Mouse (Mus musculus) embryo, embryonic 11 days (tissue): ENCODE measurements around the gene Vegfa.
A peak's percentile ranks its signal among the peaks of the same experiment; 100 is the strongest.

Experiments
- DNase-seq: peaks from one replicate; pipeline ENCODE4 v3.0.0-alpha.2; 2015

Vegfa gene

DNA sequence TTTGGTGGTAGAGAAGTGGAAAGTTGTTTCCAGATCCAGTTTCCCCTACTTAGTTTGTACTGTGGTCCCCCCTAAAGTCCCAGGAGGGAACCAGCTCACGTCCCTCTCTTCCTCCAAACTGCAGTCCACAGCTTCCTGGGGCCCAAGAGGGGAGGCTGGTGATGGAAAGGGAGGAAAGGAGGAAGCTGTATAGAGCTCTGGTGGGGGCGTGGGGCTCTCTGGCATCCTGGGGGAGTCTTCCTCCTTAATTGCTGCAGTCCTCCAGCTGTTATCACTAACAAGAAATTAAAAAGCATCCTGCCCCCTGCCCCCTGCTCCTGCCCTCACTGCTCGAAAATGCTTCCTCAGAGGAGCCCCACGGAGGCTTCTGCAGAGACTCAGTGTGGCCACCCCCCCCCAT is 17.4 kb upstream of the Vegfa start:
- no peak for DNase-seq

DNA sequence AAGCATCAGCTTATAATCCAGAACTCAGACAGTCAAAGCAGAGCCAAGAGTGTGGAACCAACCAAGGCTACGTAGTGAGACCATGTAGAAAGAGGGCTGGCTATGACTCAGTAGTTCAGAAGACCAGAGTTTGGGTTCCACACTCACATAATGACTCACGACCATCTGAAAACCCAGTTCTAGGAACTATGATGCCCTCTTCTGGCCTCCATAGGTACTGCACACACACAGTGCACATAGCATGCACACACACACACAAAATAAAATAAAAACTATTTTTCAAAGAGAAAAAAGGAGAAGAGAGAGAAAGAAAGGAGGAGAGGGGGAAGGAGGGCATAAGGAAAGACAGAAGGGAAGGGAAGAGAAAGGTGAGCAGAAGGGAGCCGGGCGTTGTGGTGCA is 16.0 kb upstream of the Vegfa start:
- DNase-seq, result no peak

GRCm38 (mm10) chr17:46045742-46046141 is 13.6 kb upstream of the Vegfa start:
- no peak for DNase-seq

DNA sequence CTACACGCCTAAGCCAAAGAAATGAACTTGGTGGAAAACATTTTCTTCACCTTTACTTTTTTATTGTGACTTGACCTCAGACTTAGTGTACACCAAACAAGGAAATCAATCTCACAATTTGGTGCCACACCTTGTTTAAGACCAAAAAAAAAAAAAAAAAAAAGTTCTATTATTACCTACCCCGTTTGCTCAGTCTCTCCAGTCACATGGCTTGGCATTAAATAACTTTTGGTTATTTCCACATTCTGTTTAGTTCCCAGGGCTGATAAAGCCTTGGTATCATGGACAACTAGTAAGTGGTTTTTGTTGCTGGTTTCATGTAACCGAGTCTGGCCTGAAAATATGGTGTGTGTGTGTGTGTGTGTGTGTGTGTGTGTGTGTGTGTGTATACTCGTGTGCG is 12.8 kb upstream of the Vegfa start:
- no peak for DNase-seq

DNA sequence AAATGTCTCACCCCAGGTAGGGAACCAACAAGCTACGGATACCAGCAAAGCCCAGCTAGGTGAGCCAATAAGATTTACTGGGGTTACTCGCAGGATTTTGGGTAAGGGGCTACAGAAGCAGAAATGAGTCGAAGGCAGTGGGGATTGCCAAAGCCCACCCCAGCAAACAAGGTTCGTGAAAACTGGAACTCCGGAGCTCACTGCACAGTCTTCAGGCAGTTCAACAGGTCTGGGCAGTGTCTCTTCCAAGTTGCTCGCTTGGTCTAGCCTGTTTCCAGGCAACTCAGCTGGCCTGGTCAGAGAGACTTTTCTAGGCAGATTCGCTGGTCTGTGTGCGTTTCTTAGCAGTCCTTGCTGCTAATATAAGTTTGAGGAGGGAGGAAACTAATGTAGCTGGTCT is 10.0 kb upstream of the Vegfa start:
- no peak for DNase-seq

DNA sequence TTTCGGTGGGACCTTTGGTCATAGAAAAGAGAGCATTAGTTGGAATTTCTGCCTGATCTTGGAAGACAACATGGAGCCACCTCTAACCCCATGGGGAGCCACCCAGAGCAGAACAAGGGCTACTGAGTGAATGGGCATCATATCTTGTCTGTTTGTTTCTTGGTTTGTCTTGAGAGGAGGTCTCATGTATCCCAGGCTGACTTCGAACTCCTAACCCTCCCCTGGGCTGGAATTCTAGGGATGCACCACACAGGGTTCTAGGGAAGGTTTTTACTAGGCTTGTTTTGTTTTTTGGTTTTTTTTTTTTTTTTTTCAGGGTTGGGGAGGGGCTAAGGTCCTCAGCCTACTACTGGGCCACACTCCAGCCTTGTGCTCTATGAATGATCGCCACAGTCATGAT is 9.5 kb upstream of the Vegfa start:
- no peak for DNase-seq

- DNase-seq, result no peak
Observed at GRCm38 (mm10) chr17:46041223-46041622, 9.1 kb upstream of the Vegfa start.

DNA sequence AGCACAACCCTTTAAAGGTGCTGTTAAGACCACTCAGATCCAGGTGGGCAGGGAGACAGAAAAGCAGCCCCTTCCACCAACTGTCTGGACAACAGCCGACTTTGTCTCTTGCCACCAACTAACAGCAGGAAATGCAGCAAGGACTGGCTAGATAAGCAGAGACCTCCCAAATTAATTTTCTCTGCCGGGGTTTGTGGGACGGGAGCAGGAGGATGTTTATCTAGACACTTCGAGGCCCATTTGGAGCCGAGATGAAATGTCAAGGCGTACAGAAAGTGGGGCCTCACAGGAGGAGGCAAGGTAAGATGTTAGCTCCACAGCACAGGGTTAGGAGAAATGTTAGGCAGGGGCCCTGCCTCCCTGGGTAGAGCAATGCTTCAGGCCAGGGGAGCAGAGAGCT is 8.4 kb upstream of the Vegfa start:
- no peak for DNase-seq

GRCm38 (mm10) chr17:46038906-46039305 is 6.7 kb upstream of the Vegfa start:
- no peak for DNase-seq

DNA sequence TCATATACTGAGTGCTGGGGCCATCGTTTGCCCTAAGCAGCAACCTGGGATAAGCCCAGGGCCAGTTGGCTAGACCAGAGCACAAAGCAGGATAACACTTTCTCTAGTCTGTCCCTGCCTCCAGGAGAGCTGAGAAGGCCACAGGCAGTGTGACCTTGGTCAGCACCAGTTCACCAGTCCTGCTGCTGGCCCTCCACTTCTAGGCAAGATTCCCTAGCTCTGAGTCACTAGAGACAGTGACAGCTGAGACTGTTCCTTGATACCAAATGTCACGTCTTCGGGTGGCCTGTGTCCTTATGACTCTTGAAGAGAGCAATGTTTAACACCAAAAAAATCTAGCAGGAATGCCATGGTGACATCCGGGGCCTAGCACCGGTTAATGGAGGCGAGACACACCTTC is 4.2 kb upstream of the Vegfa start:
- no peak for DNase-seq

- DNase-seq, result no peak
Observed at GRCm38 (mm10) chr17:46034110-46034509, 1.9 kb upstream of the Vegfa start.

DNA sequence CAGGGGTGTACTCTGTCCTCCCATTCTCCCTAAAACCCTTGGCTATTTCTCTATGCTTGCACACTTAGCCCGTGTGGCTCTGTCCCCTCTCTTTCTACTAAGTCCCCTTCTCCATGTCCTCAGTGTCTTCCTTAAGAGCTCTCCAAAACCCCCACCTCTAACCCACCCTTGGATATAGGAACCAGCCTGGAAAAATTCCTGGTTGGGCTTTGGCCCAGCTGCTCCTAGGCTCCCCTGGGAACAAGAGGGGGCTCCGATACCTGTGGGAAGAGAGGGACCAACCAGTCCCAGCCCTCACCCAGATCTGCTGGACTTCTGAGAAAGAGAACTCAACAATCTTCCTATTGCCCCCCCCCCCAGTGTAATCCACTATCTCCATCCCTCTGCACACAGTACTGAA is 1.4 kb upstream of the Vegfa start:
- peak; percentile 48 for DNase-seq

DNA sequence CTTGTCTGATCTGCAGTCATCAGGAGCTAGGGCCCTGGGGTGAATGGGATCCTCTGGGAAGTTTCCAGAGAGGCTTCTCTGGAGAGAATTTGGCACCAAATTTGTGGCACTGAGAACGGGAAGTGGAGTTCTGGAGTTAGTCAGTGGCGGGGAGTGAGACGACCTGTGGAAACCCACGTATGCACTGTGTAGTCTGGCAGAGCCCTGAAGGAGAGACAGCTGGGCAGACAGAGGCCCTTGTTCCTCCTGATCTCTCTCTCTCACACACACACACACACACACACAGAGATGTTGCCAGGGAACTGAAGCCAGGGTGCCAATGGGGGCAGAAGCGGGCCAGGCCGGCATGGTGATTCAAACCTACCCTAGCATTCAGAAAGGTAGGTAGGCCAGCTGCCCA is 953 bp upstream of the Vegfa start:
- DNase-seq, result no peak

DNA sequence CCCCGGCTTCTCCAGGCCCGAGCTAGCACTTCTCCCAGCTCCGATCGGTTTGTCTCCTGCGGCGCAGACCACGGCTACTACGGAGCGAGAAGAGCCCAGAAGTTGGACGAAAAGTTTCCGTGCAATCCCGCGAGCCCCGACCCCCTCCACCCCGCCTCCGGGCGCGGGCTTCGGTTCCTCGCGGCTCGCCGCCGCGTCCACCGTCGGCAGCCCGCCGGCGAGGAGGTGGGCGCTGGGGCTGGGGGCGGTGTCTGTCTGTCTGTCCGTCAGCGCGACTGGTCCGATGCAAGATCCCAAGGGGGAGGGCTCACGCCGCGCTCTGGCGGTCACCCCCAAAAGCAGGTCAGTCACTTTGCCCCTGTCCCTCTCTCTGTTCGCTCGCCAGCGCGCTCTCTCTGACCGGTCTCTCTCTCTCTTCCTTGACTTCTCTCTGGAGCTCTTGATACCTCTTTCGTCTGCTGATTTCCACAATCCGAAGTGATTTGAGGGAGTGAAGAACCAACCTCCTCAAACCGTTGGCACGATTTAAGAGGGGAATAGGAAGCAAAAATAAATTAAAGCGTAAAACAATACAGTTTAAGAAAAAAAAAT is 453 bp downstream of the Vegfa start:
- DNase-seq, result peak; percentile 76

DNA sequence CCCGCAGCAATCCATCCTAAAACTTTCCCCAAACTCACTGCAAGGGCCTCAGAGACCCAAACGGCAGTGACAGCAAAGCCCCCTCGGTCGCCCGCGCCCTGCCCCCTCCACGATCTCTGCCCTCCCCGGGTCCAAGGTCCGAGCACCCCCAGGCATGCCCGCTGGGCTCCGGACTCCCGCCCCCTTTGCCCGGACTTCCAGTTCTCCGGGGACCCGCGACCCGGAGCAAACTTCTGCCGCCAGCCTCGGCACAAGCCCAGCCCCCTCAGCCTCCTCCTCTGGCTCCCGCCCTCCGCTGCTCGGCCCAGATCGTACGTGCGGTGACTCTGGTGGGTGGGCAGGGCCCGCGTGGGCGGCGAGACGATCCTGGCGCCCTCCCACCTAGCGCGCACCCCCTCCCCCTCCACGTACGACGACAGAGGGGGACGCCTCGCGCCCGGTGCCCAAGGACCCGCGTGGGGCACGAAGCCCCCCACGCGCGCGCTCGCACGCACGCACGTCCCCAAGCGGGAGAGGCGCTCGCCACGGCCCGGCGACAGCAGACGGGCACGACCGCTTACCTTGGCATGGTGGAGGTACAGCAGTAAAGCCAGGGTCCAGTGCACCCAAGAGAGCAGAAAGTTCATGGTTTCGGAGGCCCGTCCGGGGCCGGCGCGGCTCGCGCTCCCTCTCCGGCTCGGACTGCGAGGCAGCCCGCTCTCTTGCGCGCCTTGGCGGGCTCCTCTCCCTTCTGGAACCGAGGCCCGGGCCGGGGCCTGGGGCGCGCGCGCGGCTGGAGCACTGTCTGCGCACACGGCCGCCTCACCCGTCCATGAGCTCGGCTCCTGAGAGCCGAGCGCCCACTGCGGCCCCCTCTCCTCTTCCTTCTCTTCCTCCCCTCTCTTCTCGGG is 1.2 kb downstream of the Vegfa start:
- DNase-seq, result peak; percentile 79

DNA sequence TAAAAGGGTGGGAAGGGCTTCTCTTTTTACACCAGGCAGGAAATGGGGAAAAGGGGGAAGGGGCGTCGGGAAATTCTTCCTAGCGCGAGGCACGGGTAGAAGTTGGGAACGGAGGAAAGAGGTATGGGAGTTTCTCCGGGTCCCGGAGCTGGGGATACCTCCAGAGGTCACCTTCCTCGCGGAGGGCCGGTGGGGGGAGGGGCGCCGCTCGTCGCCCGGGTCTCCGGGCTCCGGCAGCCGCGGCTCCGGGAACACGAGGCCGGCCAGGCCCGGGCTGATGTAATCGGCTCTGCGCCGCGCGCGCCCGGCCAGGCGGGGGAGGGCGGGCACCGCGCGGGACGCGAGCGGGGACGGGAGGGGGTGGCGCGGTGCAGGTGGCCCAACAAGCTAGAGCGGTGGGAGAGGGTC is 1.8 kb downstream of the Vegfa start:
- peak; percentile 69 for DNase-seq

DNA sequence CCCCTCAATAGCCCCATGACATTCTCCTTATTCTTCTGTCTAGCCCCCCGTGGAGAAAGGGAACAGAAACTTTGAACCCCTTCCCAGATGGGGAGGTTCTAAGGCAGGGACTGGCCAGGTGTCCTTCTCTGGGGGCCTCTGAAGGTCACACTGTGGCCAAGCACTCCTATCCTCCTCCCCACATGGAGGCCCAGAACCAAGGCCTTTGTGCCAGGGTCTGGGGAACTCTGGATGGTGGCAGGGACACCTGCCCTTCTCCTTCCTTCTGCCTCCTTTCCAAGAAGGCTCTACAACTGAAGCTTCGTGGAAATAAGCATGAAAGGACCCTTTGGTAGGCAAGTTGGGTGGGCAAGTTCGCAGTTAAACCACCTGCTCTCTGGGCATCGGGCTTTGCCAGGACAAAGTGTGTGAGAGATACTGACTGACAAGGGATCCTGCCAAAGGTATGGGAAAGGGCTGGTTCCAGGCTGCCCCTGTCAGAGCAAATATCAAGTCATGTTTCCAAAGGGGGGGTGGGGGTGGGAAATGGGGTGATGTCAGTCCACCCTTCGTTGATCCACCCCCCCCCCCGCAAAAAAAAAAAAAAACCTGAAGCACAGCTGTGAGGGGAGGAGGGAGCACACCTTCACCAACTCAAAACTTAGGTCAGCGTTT is 2.5 kb downstream of the Vegfa start:
- no peak for DNase-seq

- no peak for DNase-seq
Observed at GRCm38 (mm10) chr17:46029052-46029553, 3.1 kb downstream of the Vegfa start.

DNA sequence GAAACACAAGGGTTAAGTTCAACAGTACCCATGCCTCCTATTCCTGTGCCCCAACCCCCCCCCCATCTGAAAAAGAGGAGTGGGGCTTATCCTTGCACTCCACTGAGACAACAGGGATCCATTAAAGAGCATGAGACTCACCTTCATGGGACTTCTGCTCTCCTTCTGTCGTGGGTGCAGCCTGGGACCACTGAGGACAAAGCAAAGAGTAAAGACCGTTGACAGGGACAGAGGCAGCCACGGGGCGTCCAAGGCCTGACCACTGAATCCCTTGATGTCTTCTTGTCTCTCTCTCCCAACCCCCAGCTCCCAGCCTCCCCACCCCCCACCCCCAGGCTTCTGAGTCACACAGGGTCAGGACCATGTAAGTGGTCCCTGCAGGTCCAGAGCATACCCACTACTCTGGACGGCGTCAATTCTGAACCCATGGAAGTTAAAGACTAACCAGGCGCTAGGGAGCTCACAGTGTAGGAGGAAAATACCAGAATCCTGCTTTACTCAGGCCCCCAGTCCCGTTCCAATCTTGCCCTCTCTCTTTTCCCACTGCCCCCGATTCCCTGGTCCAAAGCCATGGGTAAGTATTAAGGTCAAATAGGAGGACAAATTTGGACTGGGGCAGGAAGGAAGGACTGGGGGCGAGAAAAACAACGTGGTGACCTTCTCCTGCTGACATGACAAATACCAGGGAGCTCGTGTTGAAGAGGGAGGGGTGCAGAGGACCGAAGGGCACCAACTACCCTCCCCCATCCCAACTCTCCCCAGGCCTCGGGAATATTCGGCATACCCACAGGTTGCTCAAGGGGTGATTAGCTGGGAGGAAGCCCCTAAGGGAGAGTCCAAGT is 3.7 kb downstream of the Vegfa start:
- no peak for DNase-seq

DNA sequence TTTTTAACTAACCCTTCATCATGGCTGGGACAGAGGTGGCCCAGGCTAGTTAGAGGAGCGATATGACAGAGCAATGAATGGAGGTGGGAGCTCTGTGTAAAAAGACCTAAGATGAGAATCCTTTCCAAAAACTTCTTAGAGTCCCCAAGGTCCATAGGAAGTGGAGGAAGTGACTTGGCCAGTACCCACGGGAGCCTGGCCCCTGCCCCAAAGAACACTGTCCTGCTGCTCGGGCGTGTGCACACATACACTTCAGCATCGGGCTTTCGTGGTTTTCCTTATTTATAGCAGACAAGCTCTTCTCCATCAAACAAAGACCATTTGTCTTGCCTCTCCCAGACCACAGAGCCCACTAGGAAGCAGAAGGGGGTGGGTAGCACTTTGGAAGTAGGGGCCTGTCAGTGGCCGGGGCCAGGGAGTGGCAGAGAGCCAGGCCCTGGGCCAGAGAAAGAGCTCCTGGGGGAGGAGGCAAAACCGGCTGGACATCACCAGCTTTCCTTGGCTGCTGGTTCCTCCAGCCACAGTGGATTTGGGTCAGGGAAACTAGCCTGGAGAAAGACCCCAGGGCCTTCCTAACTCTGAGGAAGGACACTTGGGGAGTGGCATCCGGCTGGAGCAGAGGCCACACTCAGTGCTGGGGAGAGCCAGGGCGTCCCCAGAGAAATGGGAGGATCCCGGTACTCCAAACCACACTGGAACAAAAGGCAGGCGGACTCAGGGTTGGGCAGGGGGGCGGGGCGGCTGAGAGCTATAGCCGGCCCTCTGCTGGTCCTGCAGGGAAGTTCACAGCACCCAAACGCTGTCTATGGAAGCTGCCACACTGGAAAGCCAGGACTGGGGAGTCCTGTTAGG is 4.9 kb downstream of the Vegfa start:
- DNase-seq, result peak; percentile 91

DNA sequence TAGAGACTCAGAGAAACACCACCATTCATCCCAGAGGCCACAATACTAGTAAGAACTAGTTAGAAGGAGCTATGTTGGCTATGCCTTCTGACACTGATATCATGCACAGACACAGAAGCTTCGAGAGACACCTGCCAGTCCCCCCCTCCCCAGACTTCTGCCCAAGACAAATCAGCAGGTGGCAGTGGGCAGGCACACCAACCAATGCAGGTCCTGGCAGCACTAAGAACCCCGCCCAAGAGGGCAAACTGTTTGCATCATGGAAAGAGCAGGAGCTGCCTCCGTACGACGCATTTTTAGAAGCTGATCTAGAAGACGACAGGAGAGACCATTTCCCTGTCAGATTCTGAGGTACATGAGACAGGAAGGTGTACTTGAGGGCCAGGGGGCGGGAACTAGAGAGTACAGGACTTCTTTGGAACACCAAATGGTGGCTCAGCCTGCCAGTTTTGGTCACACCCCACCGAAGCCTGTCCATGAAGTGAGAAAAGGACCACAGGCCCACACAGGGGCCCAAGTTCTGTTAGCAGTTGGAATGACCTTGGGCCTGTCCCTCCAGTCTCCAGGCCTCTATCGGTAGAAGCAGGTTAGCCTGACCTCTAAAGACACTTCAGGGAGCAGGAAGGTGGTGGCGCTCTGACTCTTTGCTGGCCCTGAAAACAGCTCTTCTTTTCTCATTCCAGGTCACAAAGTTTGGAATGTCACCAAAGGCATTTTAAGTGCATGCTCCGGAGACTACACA is 6.1 kb downstream of the Vegfa start:
- no peak for DNase-seq
